Mouse (Mus musculus) kidney, adult 9 months (tissue): ENCODE results near the gene H2al1b.
"Not testable (repeated sequence)": the region's sequence is repeated elsewhere in the genome, so short reads cannot be mapped to it uniquely, and the experiment has no call there.

Experiments used
- DNase-seq: peaks from one replicate; pipeline ENCODE4 v3.0.0; 2022

H2al1b gene

GRCm38 (mm10) chrX:11302132-11302531 is at the start of gene H2al1b:
TSS of gene H2al1b (plus strand) at chrX:11302432.
- DNase-seq: not testable (repeated sequence)

DNA sequence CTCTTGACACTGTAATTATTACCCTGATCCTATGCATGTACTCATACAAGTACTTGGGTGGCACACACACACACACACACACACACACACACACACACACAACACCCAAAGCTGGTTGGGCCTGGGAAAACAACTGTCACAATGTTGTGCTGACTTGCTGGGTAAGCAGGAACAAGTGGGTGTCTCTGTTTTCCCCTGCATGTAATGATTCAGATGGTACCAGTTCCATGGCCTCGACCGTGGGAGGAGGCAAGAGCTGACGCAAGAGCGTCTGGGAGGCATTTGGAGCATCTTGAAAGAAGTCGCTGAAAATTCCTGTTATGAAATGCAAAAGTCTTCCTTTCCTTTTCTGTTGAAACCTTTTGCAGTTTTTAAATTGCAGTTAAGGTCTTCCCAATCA is 48.2 kb upstream of the H2al1b start:
- DNase-seq: no peak

GRCm38 (mm10) chrX:11254521-11255207 is 47.6 kb upstream of the H2al1b start:
- DNase-seq: peak; percentile 10

DNA sequence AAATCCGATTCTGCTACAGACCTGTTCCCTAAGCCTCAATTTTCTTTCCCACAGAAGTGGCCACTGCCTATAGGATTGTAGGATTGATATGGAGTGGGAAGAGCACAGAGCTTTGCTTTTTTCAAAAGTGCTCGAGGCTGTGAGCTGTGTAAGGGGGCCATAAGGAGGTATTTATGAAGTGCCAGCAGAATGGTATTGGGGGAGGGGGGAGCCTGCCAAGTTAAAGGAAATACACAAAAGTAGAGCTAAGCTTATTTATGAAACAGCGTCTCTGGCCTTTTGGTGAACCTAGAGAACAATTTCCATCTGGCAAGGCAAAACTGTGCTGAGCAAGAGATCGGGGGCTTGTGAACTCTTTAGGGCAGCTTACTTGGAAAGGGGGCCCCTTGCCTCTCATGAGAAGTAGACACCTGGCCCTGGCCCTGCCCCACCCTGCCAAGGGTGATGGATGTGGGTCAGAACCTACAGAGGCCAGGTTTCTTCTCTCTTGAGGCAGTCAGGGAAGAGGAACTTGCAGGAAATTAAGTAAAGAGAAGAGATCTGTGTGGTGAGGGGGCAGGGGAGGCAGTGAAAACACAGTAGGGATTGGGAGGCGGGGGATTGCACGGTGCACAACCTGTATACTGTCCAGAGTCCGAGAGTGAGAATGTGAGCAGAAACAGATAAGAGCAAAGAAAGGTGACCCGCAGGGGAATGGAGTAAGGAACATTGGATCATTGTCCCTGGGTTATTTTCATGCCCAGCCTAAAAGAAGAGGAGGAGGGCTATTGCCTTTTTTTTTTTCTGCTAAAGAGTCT is 46.5 kb upstream of the H2al1b start:
- DNase-seq: no peak

GRCm38 (mm10) chrX:11264918-11265317 is 37.3 kb upstream of the H2al1b start:
- DNase-seq: no peak

- peak; percentile 20 for DNase-seq
Measured at GRCm38 (mm10) chrX:11267791-11268190, 34.4 kb upstream of the H2al1b start.

DNA sequence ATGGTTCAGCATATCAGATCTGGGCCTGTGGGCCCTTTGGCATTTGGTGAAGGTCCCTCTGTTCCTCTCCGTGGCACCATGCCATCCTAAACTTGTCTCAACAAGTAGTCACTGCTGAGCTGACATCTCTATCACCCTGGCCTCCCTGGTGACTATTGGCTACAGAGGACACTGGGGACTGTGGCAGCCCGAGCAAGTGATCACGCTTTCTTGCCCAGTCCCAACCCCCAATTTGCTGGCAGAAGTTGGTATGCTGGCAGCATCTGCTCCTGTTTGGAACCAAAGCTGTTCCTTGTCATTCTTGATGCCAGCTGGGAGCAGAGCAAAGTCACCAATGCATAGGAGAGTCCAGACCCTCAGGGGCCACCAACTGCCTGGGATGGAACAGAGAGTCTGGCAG is 33.2 kb upstream of the H2al1b start:
- DNase-seq: no peak

- no peak for DNase-seq
Measured at GRCm38 (mm10) chrX:11273190-11273589, 29.0 kb upstream of the H2al1b start.

- no peak for DNase-seq
Measured at GRCm38 (mm10) chrX:11277083-11277482, 25.1 kb upstream of the H2al1b start.

- DNase-seq: no peak
Measured at GRCm38 (mm10) chrX:11280741-11281140, 21.5 kb upstream of the H2al1b start.

DNA sequence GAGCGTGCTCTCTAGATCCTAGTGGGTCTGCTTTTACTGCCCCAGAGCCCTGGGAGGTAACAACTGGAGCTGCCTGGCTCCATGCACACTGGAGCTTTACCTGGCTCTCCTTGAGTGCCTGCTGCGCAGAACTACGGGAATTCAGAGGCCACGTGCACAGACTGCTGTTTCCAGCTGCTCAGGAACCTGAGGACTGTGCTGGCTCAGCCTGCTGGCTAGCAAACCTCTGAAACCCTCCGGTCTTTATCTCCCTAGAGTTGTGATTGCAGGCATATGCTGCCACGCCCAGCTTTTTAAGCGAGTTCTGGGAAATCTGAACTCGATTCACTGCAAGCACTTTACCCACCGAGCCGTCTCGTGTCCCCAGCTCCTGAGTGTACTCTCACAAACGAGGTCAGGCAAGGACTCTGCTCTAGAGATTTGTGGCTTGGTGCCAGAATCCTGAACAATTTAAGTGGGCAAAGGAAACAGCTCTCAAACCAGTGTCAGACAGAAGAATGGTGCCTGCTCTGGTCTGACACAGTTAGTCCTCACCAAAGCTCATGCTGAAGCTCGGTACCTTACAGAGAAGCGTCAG is 13.8 kb upstream of the H2al1b start:
- peak; percentile 9 for DNase-seq

DNA sequence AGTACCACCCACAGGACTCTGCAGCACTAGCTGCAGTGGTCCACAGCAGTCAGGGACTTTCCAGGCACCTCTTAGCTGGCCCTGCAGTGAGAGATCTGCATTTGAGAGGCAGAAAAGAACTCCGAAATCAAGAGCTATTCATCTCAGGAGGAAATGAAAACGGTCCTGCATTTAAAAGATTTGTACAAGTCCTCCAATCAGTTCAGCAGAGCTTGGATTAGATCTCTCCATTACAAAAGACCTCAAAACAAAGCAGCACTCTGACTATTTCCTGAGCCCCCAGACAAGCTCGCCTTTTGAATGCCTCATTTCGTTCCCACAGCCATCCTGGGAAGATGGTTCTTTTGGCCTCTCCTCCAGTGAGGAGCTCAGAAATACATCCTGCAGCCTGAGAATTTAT is 13.0 kb upstream of the H2al1b start:
- no peak for DNase-seq

- DNase-seq: not testable (repeated sequence)
Measured at GRCm38 (mm10) chrX:11298957-11299356, 3.3 kb upstream of the H2al1b start, which contains the start of gene H2al1a. TSS of gene H2al1a (plus strand) at chrX:11299257.

- not testable (repeated sequence) for DNase-seq
Measured at GRCm38 (mm10) chrX:11305355-11305754, 3.1 kb downstream of the H2al1b start, which contains the start of gene H2al1c. TSS of gene H2al1c (plus strand) at chrX:11305655.

- DNase-seq: not testable (repeated sequence)
Measured at GRCm38 (mm10) chrX:11308524-11308923, 6.3 kb downstream of the H2al1b start, which contains the start of gene H2al1d. TSS of gene H2al1d (plus strand) at chrX:11308824.

DNA sequence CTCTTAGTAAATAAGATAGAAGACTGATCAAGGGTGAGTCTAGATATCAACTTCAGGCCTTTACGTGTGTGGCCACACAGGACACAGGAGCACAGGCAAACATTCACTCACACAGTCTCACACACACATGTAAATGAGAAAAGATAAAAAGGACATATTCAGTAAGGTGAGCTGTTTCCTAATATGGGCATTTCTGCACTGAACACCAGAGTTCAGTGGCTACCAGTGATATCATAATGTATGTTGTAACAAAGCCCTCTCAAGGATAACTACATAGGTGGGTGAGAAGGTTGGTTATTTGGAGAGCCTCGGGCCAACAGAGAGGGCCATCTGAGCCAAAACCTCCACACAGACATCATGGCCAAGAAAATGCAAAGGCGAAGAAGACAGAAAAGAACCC is 9.4 kb downstream of the H2al1b start, which contains the start of gene H2al1e:
TSS of gene H2al1e (plus strand) at position 301 of the 400 bp plus-strand sequence.
- not testable (repeated sequence) for DNase-seq

GRCm38 (mm10) chrX:11314858-11315257 is 12.6 kb downstream of the H2al1b start, which contains the start of gene H2al1f:
TSS of gene H2al1f (plus strand) at chrX:11315158.
- not testable (repeated sequence) for DNase-seq

GRCm38 (mm10) chrX:11317956-11318355 is 15.7 kb downstream of the H2al1b start, which contains the start of gene H2al1g:
TSS of gene H2al1g (plus strand) at chrX:11318256.
- DNase-seq: not testable (repeated sequence)

GRCm38 (mm10) chrX:11321192-11321591 is 19.0 kb downstream of the H2al1b start, which contains the start of gene H2al1h:
TSS of gene H2al1h (plus strand) at chrX:11321492.
- not testable (repeated sequence) for DNase-seq

GRCm38 (mm10) chrX:11324359-11324758 is 22.1 kb downstream of the H2al1b start, which contains the start of gene H2al1i:
TSS of gene H2al1i (plus strand) at chrX:11324659.
- DNase-seq: not testable (repeated sequence)

DNA sequence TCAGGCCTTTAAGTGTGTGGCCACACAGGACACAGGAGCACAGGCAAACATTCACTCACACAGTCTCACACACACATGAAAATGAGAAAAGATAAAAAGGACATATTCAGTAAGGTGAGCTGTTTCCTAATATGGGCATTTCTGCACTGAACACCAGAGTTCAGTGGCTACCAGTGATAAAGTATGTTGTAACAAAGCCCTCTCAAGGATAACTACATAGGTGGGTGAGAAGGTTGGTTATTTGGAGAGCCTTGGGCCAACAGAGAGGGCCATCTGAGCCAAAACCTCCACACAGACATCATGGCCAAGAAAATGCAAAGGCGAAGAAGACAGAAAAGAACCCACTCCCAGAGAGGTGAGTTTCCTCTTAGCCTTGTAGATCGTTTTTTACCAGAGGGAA is 25.3 kb downstream of the H2al1b start, which contains the start of gene H2al1j:
TSS of gene H2al1j (plus strand) at position 301 of the 400 bp plus-strand sequence.
- DNase-seq: not testable (repeated sequence)

DNA sequence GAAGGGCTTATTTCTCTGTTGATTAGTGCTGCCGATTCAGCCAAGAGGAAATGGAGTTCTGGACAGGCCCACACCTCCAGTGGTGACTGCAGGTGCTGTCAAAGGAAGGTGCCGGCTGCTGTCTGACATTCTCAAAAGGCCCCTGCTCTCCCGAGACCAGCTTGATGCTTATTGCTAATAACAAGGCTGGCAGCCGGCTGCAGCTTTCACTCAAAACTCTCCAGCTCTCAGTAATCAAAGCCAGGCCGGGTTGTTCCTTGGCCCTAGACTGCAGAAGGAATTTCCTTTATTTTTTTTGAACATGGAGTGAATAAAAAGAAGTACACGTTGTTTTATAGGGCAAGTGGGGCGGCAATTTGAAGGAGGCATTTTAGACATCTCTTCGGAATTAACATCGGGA is 43.5 kb downstream of the H2al1b start:
- no peak for DNase-seq

DNA sequence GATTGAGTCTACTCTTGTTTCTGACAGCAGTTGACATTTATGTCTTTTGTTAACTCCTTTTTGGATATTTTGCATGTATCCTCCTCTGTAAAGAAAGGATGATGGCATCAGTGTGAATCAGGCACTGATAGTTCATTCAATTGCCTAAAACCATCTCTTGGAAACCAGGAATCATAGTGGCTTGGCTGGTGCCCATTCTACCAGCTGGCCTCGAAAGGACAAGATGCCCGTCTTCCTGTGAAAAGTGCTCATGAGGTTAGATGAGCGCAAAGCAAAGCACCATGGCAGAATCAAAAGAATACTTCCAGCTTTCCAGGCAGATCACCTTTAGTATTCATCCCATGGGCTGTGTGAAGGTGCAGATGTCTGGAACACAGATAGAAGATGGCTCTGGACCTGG is 44.5 kb downstream of the H2al1b start:
- no peak for DNase-seq
